Mouse (Mus musculus) myocyte (in vitro differentiated cells): ENCODE results near the gene Tbx6. TPM values are rescaled to one million over a fixed set of nuclear protein-coding genes. Genes with fewer than 3 reads are reported as not detected.
A peak's percentile ranks its signal among the peaks of the same experiment; 100 is the strongest.

Experiments used
- H3K27me3 ChIP-seq: one replicate; pipeline ENCODE4 v1.6.1; 2011; ENCODE audit not compliant: control insufficient read depth, insufficient read depth, insufficient read length
- H3K36me3 ChIP-seq: one replicate; pipeline ENCODE4 v1.6.1; 2011; ENCODE audit not compliant: control insufficient read depth, insufficient read depth
- H3K4me2 ChIP-seq: one replicate; pipeline ENCODE4 v1.6.1; 2011; ENCODE audit warnings: low read depth, control low read depth
- H3K4me3 ChIP-seq: one replicate; pipeline ENCODE4 v1.5.1; 2011; ENCODE audit warnings: mild to moderate bottlenecking, control low read depth, moderate library complexity
- H3K79me2 ChIP-seq: one replicate; pipeline ENCODE4 v1.6.1; 2011; ENCODE audit not compliant: control insufficient read depth, insufficient read depth
- H3ac ChIP-seq: one replicate; pipeline ENCODE4 v1.6.1; 2011; ENCODE audit not compliant: control insufficient read depth, insufficient read length
- CEBPB ChIP-seq: IDR thresholded peaks from 2 replicates; pipeline ENCODE4 v1.6.1; 2011; ENCODE audit warnings: mild to moderate bottlenecking, moderate library complexity; ENCODE audit not compliant: poor library complexity, insufficient read depth, severe bottlenecking
- E2F4 ChIP-seq: IDR thresholded peaks from one replicate; pipeline ENCODE4 v1.6.1; 2011; ENCODE audit warnings: mild to moderate bottlenecking, control low read depth, moderate library complexity; ENCODE audit not compliant: insufficient read depth
- MAX ChIP-seq: IDR thresholded peaks from one replicate; pipeline ENCODE4 v1.6.1; 2011; ENCODE audit warnings: low read depth, mild to moderate bottlenecking, control low read depth
- MYOD1 ChIP-seq, 3 experiments: IDR thresholded peaks; one replicate each; pipeline ENCODE4 v1.6.1; 2011; ENCODE audit warnings: control low read depth in 2 of 3, low read depth in 2 of 3, mild to moderate bottlenecking in 2 of 3, moderate library complexity in 1 of 3; ENCODE audit not compliant: insufficient read length in 2 of 3, control insufficient read depth in 1 of 3
- MYOG ChIP-seq, 3 experiments: IDR thresholded peaks; one replicate each; pipeline ENCODE4 v1.6.1; 2011; ENCODE audit warnings: control low read depth in 2 of 3, low read depth in 2 of 3, mild to moderate bottlenecking in 2 of 3; ENCODE audit not compliant: insufficient read length in 2 of 3, control insufficient read depth in 1 of 3, insufficient read depth in 1 of 3
- POLR2A ChIP-seq: IDR thresholded peaks from one replicate; pipeline ENCODE4 v1.6.1; 2011; ENCODE audit warnings: low read depth, mild to moderate bottlenecking, control low read depth, moderate library complexity; ENCODE audit not compliant: insufficient read length
- POLR2AphosphoS2 ChIP-seq: IDR thresholded peaks from one replicate; pipeline ENCODE4 v1.6.1; 2011; ENCODE audit warnings: low read depth, control low read depth; ENCODE audit not compliant: insufficient read length
- REST ChIP-seq: IDR thresholded peaks from one replicate; pipeline ENCODE4 v1.6.1; 2011; ENCODE audit warnings: mild to moderate bottlenecking, control low read depth, moderate library complexity; ENCODE audit not compliant: insufficient read depth, insufficient read length
- SRF ChIP-seq: IDR thresholded peaks from one replicate; pipeline ENCODE4 v1.6.1; 2011; ENCODE audit warnings: low read depth; ENCODE audit not compliant: control insufficient read depth, insufficient read length
- TCF12 ChIP-seq: IDR thresholded peaks from one replicate; pipeline ENCODE4 v1.6.1; 2011; ENCODE audit warnings: mild to moderate bottlenecking, control low read depth; ENCODE audit not compliant: poor library complexity, insufficient read depth, severe bottlenecking
- TCF3 ChIP-seq: IDR thresholded peaks from one replicate; pipeline ENCODE4 v1.6.1; 2011; ENCODE audit warnings: low read depth, control low read depth; ENCODE audit not compliant: insufficient read length
- USF1 ChIP-seq: IDR thresholded peaks from one replicate; pipeline ENCODE4 v1.6.1; 2011; ENCODE audit warnings: low read depth, mild to moderate bottlenecking, control low read depth, moderate library complexity
- polyA plus RNA-seq: library from polyadenylated mRNA; unstranded; fragments of >200 nt; fragmentation: generic; extraction: Trizol; gene quantifications from one replicate; pipeline ENCODE4 v1.2.1, GENCODE M21; 2012; ENCODE audit warnings: missing spikeins

Gene Tbx6
- polyA plus RNA-seq, 1 experiment = 0.23 TPM

DNA sequence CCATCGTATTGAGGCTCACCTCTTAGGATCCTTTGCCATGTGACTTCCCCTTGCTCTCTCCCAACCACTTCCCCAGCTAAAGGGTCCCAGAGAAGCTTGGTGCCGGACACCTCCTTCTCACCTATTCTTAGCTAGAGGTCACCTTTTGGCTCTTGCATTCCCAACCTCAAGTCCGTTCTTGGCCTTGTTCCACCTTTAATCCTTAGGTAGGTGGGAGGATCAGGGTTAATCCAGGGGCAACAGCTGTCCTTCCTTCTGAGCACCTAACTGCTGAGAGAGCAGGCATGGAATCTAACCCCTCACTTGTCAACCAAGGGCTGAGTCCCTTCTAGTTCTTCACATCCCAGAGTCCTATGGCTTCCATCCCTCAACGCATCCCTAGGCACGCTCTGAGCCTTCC is 44.7 kb downstream of the Tbx6 start:
- Histone ChIP-seq H3K79me2 (no peaks in the 10 kb centered on the region), H3ac (no peak overlapping the region), H3K4me2 (no peak overlapping the region), H3K27me3 (peaks cover 77% of the 10 kb centered on the region), H3K36me3 (no peaks in the 10 kb centered on the region), H3K4me3 (no peak overlapping the region)
- TF ChIP-seq E2F4 (no peak), SRF (no peak), MAX (no peak), POLR2A (no peak), REST (no peak), TCF12 (no peak), USF1 (no peak), TCF3 (no peak), POLR2AphosphoS2 (no peak), MYOD1 (IDR thresholded peaks at IDR 0.05; ENCODE audit: control insufficient read depth in 1 of 3, insufficient read length in 2 of 3, low read depth in 2 of 3) (no peak)

DNA sequence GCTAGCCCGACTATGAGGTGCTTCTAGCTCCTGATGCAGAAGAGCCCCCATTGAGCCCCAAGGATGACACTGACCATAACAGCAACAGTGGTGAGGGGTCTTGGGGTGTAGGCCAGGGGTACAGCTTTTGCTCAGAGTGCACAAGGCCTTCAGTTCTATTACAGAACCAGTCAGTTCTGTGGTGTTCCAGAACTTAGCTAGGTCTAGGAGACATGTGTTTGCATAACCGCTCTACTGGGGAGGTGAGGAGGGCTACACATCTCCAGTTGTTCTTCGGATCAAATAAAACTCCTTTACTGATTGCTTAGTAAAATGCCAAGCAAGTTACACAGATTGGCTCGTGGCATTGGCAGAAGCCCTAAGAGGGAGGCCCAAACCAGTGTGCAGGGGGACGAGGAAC is 50.3 kb downstream of the Tbx6 start, which contains the start of gene 4930451I11Rik:
TSS of gene 4930451I11Rik (minus strand) at position 101 of the 400 bp plus-strand sequence.
- H3K36me3 ChIP-seq = no peaks in the 10 kb centered on the region
- no peak within 1 kb of the TSS for H3K4me2 ChIP-seq
- peaks cover 70% of the 10 kb centered on the region for H3K27me3 ChIP-seq
- H3K79me2 ChIP-seq = no peaks in the 10 kb centered on the region
- no peak for TF ChIP-seq POLR2AphosphoS2
- TF ChIP-seq TCF3 = no peak
- TF ChIP-seq MAX = no peak
- no peak for TF ChIP-seq REST
- no peak for TF ChIP-seq TCF12
- TF ChIP-seq MYOG (IDR thresholded peaks at IDR 0.05; ENCODE audit: control insufficient read depth in 1 of 3, insufficient read depth in 1 of 3, insufficient read length in 2 of 3, low read depth in 2 of 3) = no peak
- no peak for TF ChIP-seq USF1
- TF ChIP-seq CEBPB = no peak
- TF ChIP-seq POLR2A = no peak
- TF ChIP-seq SRF = no peak
- no peak for TF ChIP-seq E2F4
- TF ChIP-seq MYOD1 (IDR thresholded peaks at IDR 0.05; ENCODE audit: control insufficient read depth in 1 of 3, insufficient read length in 2 of 3, low read depth in 2 of 3) = no peak
- no peak within 1 kb of the TSS for H3K4me3 ChIP-seq
- H3ac ChIP-seq = no peak within 1 kb of the TSS

DNA sequence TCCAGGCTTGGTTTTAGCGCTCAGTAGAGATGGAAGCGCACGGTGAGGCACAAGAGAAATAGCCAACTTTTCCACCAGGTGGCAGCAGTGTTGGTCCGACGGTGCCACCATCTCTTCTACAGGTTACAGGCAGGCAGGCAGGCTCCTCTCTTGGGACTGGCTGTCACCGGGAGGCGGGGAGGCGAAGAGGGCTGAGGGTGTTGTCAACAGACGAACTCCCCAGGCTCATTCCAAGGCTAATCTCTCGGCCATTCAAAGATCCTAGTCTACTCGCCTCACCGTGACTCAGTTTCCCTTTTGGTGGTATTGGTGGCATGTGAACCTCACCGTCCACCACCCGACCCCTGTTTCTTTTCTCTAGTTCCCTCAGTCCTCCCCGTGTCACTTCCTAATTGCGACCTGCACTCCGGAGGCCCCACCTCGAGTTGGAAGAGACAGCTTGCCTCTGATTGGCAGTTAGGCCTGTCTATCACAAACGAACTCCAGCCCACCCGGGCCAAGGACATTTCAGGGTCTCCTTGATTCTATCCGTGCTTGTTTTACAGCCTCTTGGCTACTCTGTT is 50.8 kb downstream of the Tbx6 start:
- H3K27me3 ChIP-seq = peaks cover 70% of the 10 kb centered on the region
- H3K36me3 ChIP-seq = no peaks in the 10 kb centered on the region
- no peak overlapping the region for H3K4me2 ChIP-seq
- no peak overlapping the region for H3ac ChIP-seq
- no peak overlapping the region for H3K4me3 ChIP-seq
- H3K79me2 ChIP-seq = no peaks in the 10 kb centered on the region
- TF ChIP-seq MAX = no peak
- no peak for TF ChIP-seq REST
- TF ChIP-seq E2F4 = no peak
- TF ChIP-seq TCF3 = no peak
- TF ChIP-seq MYOG (IDR thresholded peaks at IDR 0.05; ENCODE audit: control insufficient read depth in 1 of 3, insufficient read depth in 1 of 3, insufficient read length in 2 of 3, low read depth in 2 of 3) = no peak
- no peak for TF ChIP-seq POLR2AphosphoS2
- no peak for TF ChIP-seq USF1
- no peak for TF ChIP-seq POLR2A
- TF ChIP-seq MYOD1 (IDR thresholded peaks at IDR 0.05; ENCODE audit: control insufficient read depth in 1 of 3, insufficient read length in 2 of 3, low read depth in 2 of 3) = no peak
- TF ChIP-seq TCF12 = no peak
- TF ChIP-seq SRF = no peak

DNA sequence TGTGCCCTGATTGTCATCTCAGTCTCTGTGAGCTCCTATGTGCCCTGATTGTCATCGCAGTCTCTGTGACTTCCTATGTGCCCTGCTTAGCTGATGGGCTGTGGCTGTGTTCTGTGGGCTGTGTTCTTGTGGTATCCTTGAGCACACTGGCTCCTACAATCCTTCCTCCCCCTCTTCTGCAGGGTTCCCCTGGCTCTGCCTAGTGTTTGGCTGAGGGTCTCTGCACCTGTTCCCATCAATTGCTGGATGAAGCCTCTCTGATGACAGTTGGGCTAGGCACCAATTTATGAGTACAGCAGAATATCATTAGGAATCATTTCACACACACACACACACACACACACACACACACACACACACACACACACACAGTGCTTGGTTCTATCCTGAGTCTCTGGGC is 52.0 kb downstream of the Tbx6 start:
- TF ChIP-seq MYOD1 (IDR thresholded peaks at IDR 0.05; ENCODE audit: control insufficient read depth in 1 of 3, insufficient read length in 2 of 3, low read depth in 2 of 3) = peak in 1 of 3 experiments; percentile 36
- no peak for TF ChIP-seq E2F4
- H3ac ChIP-seq = no peak overlapping the region
- H3K79me2 ChIP-seq = no peaks in the 10 kb centered on the region
- peaks cover 63% of the 10 kb centered on the region for H3K27me3 ChIP-seq
- H3K36me3 ChIP-seq = no peaks in the 10 kb centered on the region
- H3K4me2 ChIP-seq = no peak overlapping the region
- H3K4me3 ChIP-seq = no peak overlapping the region

Other genes starting within 250 kb of the Tbx6 start
- 344 TPM for gene Eif3c, start 215.1 kb upstream of the Tbx6 start, polyA plus RNA-seq
- gene Apobr, start 196.5 kb upstream of the Tbx6 start, polyA plus RNA-seq = 4.7 TPM
- gene Cln3, start 195.7 kb upstream of the Tbx6 start, polyA plus RNA-seq = 3.6 TPM
- not detected for gene Il27, start 186.5 kb upstream of the Tbx6 start, polyA plus RNA-seq
- 244 TPM for gene Nupr1, start 150.6 kb upstream of the Tbx6 start, polyA plus RNA-seq
- gene Sgf29, start 132.2 kb upstream of the Tbx6 start, polyA plus RNA-seq = 35.3 TPM
- not detected for gene Sult1a1, start 105.1 kb upstream of the Tbx6 start, polyA plus RNA-seq
- 79.7 TPM for gene Bola2, start 86.1 kb upstream of the Tbx6 start, polyA plus RNA-seq
- gene Slx1b, start 85.7 kb upstream of the Tbx6 start, polyA plus RNA-seq = 5.8 TPM
- 0.14 TPM for gene Coro1a, start 73.7 kb upstream of the Tbx6 start, polyA plus RNA-seq
- 126 TPM for gene Mapk3, start 21.9 kb upstream of the Tbx6 start, polyA plus RNA-seq
- gene Gdpd3, start 15.1 kb upstream of the Tbx6 start, polyA plus RNA-seq = 1.1 TPM
- gene Ypel3, start 4.5 kb upstream of the Tbx6 start, polyA plus RNA-seq = 82.2 TPM
- 113 TPM for gene Ppp4c, start 11.0 kb downstream of the Tbx6 start, polyA plus RNA-seq
- gene Fam57b, start 16.2 kb downstream of the Tbx6 start, polyA plus RNA-seq = 0.94 TPM
- gene 4930451I11Rik, start 50.2 kb downstream of the Tbx6 start, polyA plus RNA-seq = not detected
- gene Doc2a, start 65.9 kb downstream of the Tbx6 start, polyA plus RNA-seq = not detected
- gene Hirip3, start 80.5 kb downstream of the Tbx6 start, polyA plus RNA-seq = 16.2 TPM
- 62.4 TPM for gene Ino80e, start 80.9 kb downstream of the Tbx6 start, polyA plus RNA-seq
- gene Taok2, start 103.2 kb downstream of the Tbx6 start, polyA plus RNA-seq = 26.6 TPM
- gene Tmem219, start 141.4 kb downstream of the Tbx6 start, polyA plus RNA-seq = 34.1 TPM
- 14.6 TPM for gene Kctd13, start 147.4 kb downstream of the Tbx6 start, polyA plus RNA-seq
- 0.11 TPM for gene Asphd1, start 168.1 kb downstream of the Tbx6 start, polyA plus RNA-seq
- gene Sez6l2, start 169.1 kb downstream of the Tbx6 start, polyA plus RNA-seq = 0.10 TPM
- 173 TPM for gene Cdipt, start 194.4 kb downstream of the Tbx6 start, polyA plus RNA-seq
- gene Cdiptos, start 194.6 kb downstream of the Tbx6 start, polyA plus RNA-seq = 0.18 TPM
- gene Mvp, start 233.1 kb downstream of the Tbx6 start, polyA plus RNA-seq = 111 TPM
- 0.95 TPM for gene Pagr1b, start 235.0 kb downstream of the Tbx6 start, polyA plus RNA-seq
- gene Pagr1a, start 235.9 kb downstream of the Tbx6 start, polyA plus RNA-seq = 8.1 TPM
- 37.7 TPM for gene Gm42742, start 239.6 kb downstream of the Tbx6 start, polyA plus RNA-seq
- gene Prrt2, start 239.7 kb downstream of the Tbx6 start, polyA plus RNA-seq = not detected
- 115 TPM for gene Maz, start 245.6 kb downstream of the Tbx6 start, polyA plus RNA-seq